ENCODE assay signal across 15 mouse cellular contexts in genomic region chr2:168514131-168514530, GRCm38 (mm10).
"Had no signal": no experiment of that assay in that cellular context is flagged by ENCODE, and none has a peak within 500 bp of the region (broad histone marks: within the 10 kb centered on the region; RNA-seq: fewer than 3 reads in every experiment).

No protein-coding gene starts in this region.

- H3K9ac ChIP-seq: lung, embryonic 14.5 days; midbrain, embryonic 13.5 days; midbrain, embryonic 15.5 days; neural tube, embryonic 12.5 days; stomach, embryonic 15.5 days had no signal

- H3K27me3 ChIP-seq: midbrain, embryonic 13.5 days; midbrain, embryonic 15.5 days; neural tube, embryonic 12.5 days; stomach, embryonic 15.5 days had no signal

- H3K36me3 ChIP-seq: midbrain, embryonic 10.5 days; midbrain, embryonic 13.5 days; midbrain, embryonic 15.5 days; neural tube, embryonic 12.5 days; stomach, embryonic 15.5 days had no signal

- H3K27ac ChIP-seq: midbrain, embryonic 10.5 days; midbrain, embryonic 13.5 days; midbrain, embryonic 15.5 days; neural tube, embryonic 12.5 days; stomach, embryonic 15.5 days; stomach, postnatal 0 days had no signal

- H3K9me3 ChIP-seq: midbrain, embryonic 13.5 days; midbrain, embryonic 15.5 days; neural tube, embryonic 12.5 days; stomach, embryonic 15.5 days had no signal

- H3K4me3 ChIP-seq: midbrain, embryonic 10.5 days; midbrain, embryonic 13.5 days; midbrain, embryonic 15.5 days; myocyte; neural tube, embryonic 12.5 days; stomach, embryonic 15.5 days had no signal

- H3K4me2 ChIP-seq: lung, embryonic 14.5 days; midbrain, embryonic 13.5 days; midbrain, embryonic 15.5 days; neural tube, embryonic 12.5 days; stomach, embryonic 15.5 days had no signal

- DNase-seq: lung, adult 18-20 months; lung, embryonic 14.5 days; lung, postnatal 10 days; lung, postnatal 4 days; right cerebral cortex, postnatal 14 days; thymus, adult 2 months; thymus, postnatal 25 days; thymus, postnatal 4 days had no signal

- ATAC-seq: midbrain, embryonic 13.5 days; midbrain, embryonic 15.5 days had no signal

- H3K4me1 ChIP-seq: midbrain, embryonic 13.5 days; midbrain, embryonic 15.5 days; neural tube, embryonic 12.5 days had no signal
